Mouse (Mus musculus) midbrain, postnatal 0 days (tissue): ENCODE results near the gene Pxn. TPM values are rescaled to one million over a fixed set of nuclear protein-coding genes. Genes with fewer than 3 reads are reported as not detected.

Experiments
- ATAC-seq: fragments of 200-750 bp; cut with Nextera tagmentation; 2 replicates; pipeline ENCODE4 v1.8.0; 2017; ENCODE audit warnings: moderate number of reproducible peaks, mild to moderate bottlenecking, moderate TSS enrichment, moderate library complexity; ENCODE audit not compliant: low FRiP score
- DNase-seq: peaks from one replicate; pipeline ENCODE4 v3.0.0-alpha.2; 2015; ENCODE audit warnings: low spot score
- H3K27ac ChIP-seq: fragments of 300-500 bp; sonication (generic); 2 replicates; pipeline ENCODE4 v1.5.1; 2014; ENCODE audit warnings: low read depth, mild to moderate bottlenecking, low read length, mixed read lengths
- H3K27me3 ChIP-seq: fragments of 300-500 bp; sonication (generic); 2 replicates; pipeline ENCODE4 v1.6.1; 2014; ENCODE audit warnings: low read length, control low read depth, mixed read lengths; ENCODE audit not compliant: insufficient read depth
- H3K36me3 ChIP-seq: fragments of 300-500 bp; sonication (generic); 2 replicates; pipeline ENCODE4 v1.6.1; 2014; ENCODE audit warnings: low read length, control low read depth, mixed read lengths; ENCODE audit not compliant: insufficient read depth
- H3K4me1 ChIP-seq: fragments of 300-500 bp; sonication (generic); 2 replicates; pipeline ENCODE4 v1.6.1; 2014; ENCODE audit warnings: mild to moderate bottlenecking, control low read depth, antibody characterized with exemption, low read length, mixed read lengths; ENCODE audit not compliant: insufficient read depth
- H3K4me2 ChIP-seq: fragments of 300-500 bp; sonication (generic); 2 replicates; pipeline ENCODE4 v1.6.1; 2014; ENCODE audit warnings: low read depth, mild to moderate bottlenecking, low read length, mixed read lengths; ENCODE audit not compliant: poor library complexity, severe bottlenecking
- H3K4me3 ChIP-seq: fragments of 300-500 bp; sonication (generic); 2 replicates; pipeline ENCODE4 v1.5.1; 2014; ENCODE audit warnings: low read depth, mild to moderate bottlenecking, low read length, moderate library complexity
- H3K9ac ChIP-seq: fragments of 300-500 bp; sonication (generic); replicated peaks from 2 replicates; pipeline ENCODE4 v1.6.1; 2014; ENCODE audit warnings: mild to moderate bottlenecking, low read length, moderate library complexity, mixed read lengths; ENCODE audit not compliant: poor library complexity, severe bottlenecking
- H3K9me3 ChIP-seq: fragments of 300-500 bp; sonication (generic); 2 replicates; pipeline ENCODE4 v1.6.1; 2016; ENCODE audit warnings: low read length, control low read depth
- CTCF ChIP-seq: IDR thresholded peaks from 2 replicates; pipeline ENCODE4 v1.5.1; 2016; ENCODE audit warnings: antibody characterized with exemption, mild to moderate bottlenecking
- WGBS: fragments of 180-500 bp; shearing (Covaris S2); extraction: QIAGEN DNeasy Blood & Tissue Kit; methylation state at CpG from one replicate; pipeline ENCODE4 v1.1.7; 2014; 5-methylcytosine and 5-hydroxymethylcytosine counted together
- polyA plus RNA-seq: library from polyadenylated mRNA; unstranded; fragments of >200 nt; fragmentation: Nextera tagmentation; extraction: Ambion mirVana; gene quantifications from 2 replicates; pipeline ENCODE4 v1.2.1, GENCODE M21; 2015
- total RNA-seq: library from RNA; depleted of rRNA; stranded (reverse); fragments of >200 nt; gene quantifications from 2 replicates; pipeline ENCODE4 v1.2.3, GENCODE M21; 2014

Pxn gene
- total and polyA plus RNA-seq, 2 experiments from 2014 or later: 15.9 to 39.4 TPM

DNA sequence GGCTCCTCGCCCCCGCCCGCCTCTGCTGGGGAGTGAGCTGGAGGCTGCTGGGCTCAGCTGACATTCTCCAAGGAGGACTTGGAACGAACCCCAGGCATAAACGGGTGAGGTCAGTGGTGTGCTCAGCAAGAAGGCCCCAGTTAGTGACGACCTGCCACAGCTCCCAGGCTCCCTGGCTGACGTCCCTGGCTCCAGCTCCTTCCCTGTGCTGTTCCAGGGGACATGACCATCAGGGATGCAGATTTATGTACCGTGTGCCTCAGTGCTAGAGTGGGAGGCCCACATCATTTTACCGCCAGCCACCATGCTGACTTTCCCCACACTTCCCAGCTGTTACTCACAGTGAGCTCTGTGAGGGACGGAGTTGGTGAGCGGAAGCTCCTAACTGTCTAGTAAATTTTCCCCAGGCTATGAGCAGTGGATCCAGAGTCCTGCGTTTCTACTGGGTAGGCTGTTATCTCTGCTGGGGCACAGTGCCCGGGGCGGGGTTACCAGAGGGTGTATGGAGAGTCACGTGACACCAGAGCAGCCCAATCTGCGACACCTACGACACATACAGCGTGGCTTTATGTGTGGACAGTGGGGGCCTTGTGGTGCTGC lies 25.3 kb downstream of the Pxn start:
- TF ChIP-seq CTCF: no peak
- H3K9ac ChIP-seq: no peak overlapping the region
- DNase-seq (peak; percentile 83), ATAC-seq (peak; percentile 52; the same call in 1 of the 2 replicates)
- no peak overlapping the region for H3K4me2 ChIP-seq
- 0 out of 2 replicates have a peak, but pooled peaks cover 2% of the 10 kb centered on the region for H3K4me1 ChIP-seq
- WGBS: 49% methylated on average over 18 of the region's 18 CpGs
- no peaks in the 10 kb centered on the region for H3K9me3 ChIP-seq
- no peak overlapping the region for H3K4me3 ChIP-seq
- no peaks in the 10 kb centered on the region for H3K36me3 ChIP-seq
- no peaks in the 10 kb centered on the region for H3K27me3 ChIP-seq
- H3K27ac ChIP-seq: no peak overlapping the region

GRCm38 (mm10) chr5:115534290-115534731 lies 27.8 kb downstream of the Pxn start:
- Histone ChIP-seq H3K27ac (no peak overlapping the region), H3K4me1 (0 out of 2 replicates have a peak, but pooled peaks cover 2% of the 10 kb centered on the region), H3K9me3 (no peaks in the 10 kb centered on the region), H3K4me3 (no peak overlapping the region), H3K4me2 (no peak overlapping the region), H3K36me3 (no peaks in the 10 kb centered on the region), H3K9ac (no peak overlapping the region), H3K27me3 (no peaks in the 10 kb centered on the region)
- DNase-seq: no peak
- 25% methylated on average over 16 of the region's 16 CpGs for WGBS
- ATAC-seq: no peak
- TF ChIP-seq CTCF: no peak

GRCm38 (mm10) chr5:115534856-115535255 lies 28.4 kb downstream of the Pxn start:
- no peak for DNase-seq
- Histone ChIP-seq H3K9ac (no peak overlapping the region), H3K4me3 (no peak overlapping the region), H3K4me1 (0 out of 2 replicates have a peak, but pooled peaks cover 2% of the 10 kb centered on the region), H3K9me3 (no peaks in the 10 kb centered on the region), H3K36me3 (no peaks in the 10 kb centered on the region), H3K4me2 (no peak overlapping the region), H3K27ac (no peak overlapping the region), H3K27me3 (no peaks in the 10 kb centered on the region)
- no peak for TF ChIP-seq CTCF
- no peak for ATAC-seq
- WGBS: 62% methylated on average over 8 of the region's 8 CpGs

- H3K9me3 ChIP-seq: no peaks in the 10 kb centered on the region
- H3K9ac ChIP-seq: no peak overlapping the region
- no peak for ATAC-seq
- H3K36me3 ChIP-seq: no peaks in the 10 kb centered on the region
- H3K4me3 ChIP-seq: no peak overlapping the region
- DNase-seq: no peak
- H3K27me3 ChIP-seq: no peaks in the 10 kb centered on the region
- 41% methylated on average over 7 of the region's 7 CpGs for WGBS
- TF ChIP-seq CTCF: no peak
- H3K27ac ChIP-seq: no peak overlapping the region
- 0 out of 2 replicates have a peak, but pooled peaks cover 2% of the 10 kb centered on the region for H3K4me1 ChIP-seq
- H3K4me2 ChIP-seq: no peak overlapping the region
Measured at GRCm38 (mm10) chr5:115535635-115536034, 29.2 kb downstream of the Pxn start.

DNA sequence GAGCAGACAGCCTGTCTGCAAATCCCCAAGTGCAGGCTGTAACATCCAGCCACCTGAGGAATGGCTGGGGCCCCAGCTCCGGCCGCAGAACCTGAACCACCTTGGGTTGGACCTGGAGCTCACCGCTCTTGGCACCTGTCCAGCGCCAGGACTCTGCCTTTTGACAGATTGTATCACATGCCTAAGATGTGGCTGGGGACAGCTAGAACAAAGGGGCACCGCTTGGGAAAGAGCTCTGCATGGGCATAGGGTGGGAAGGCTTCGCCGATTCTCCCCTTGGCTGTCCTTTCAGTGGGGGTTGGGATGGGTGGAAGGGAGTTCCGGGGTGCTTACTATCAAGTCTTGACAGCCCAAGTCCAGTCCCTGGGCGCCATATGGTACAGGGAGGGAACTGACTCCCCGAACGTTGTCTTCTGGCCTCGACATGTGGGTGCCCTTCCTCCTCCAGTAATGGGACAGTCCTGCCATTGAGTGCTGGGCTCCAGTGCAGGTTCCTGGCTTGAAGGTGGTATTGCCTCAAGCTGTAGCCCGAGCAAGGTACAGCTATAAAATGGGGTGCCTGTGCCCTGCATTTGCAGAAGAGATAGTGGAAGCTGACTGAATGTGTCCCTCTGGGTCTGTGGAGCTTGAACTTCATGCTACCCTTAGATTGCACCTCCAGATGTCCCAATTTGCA lies 31.7 kb downstream of the Pxn start:
- no peak for DNase-seq
- no peaks in the 10 kb centered on the region for H3K27me3 ChIP-seq
- H3K27ac ChIP-seq: no peak overlapping the region
- TF ChIP-seq CTCF: no peak
- no peak overlapping the region for H3K4me2 ChIP-seq
- no peak for ATAC-seq
- WGBS: 67% methylated on average over 13 of the region's 13 CpGs
- H3K9ac ChIP-seq: no peak overlapping the region
- no peaks in the 10 kb centered on the region for H3K36me3 ChIP-seq
- no peak overlapping the region for H3K4me3 ChIP-seq
- no peaks in the 10 kb centered on the region for H3K9me3 ChIP-seq
- 0 out of 2 replicates have a peak, but pooled peaks cover 2% of the 10 kb centered on the region for H3K4me1 ChIP-seq

DNA sequence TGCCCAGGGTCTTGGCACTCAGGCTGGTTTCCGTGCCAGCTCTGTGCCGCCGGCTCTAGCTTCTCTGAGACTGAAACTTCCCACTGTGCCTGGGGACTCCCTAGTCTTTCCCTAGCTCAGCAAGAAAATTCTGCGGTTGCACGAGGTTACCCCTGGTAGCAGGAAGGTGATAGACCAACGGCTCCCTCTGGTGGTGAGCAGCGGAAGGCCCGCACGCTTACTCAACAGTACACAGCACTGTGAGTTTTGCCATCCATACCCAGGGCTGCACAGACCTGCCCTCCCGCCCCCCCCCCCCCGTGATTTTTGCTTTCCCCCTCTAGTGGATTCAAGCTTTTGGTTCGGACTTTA lies 32.2 kb downstream of the Pxn start:
- Histone ChIP-seq H3K4me2 (no peak overlapping the region), H3K27ac (no peak overlapping the region), H3K36me3 (no peaks in the 10 kb centered on the region), H3K9ac (no peak overlapping the region), H3K27me3 (no peaks in the 10 kb centered on the region), H3K4me1 (0 out of 2 replicates have a peak, but pooled peaks cover 2% of the 10 kb centered on the region), H3K9me3 (no peaks in the 10 kb centered on the region), H3K4me3 (no peak overlapping the region)
- WGBS: 2% methylated on average over 12 of the region's 12 CpGs
- ATAC-seq (peak; percentile 82), DNase-seq (peak; percentile 94)
- TF ChIP-seq CTCF: peak; percentile 87
